Comparison of ENCODE assay signal across 12 mouse cellular contexts in genomic region chr8:111626528-111626820, GRCm38 (mm10). TPM values are rescaled to one million over a fixed set of nuclear protein-coding genes. Genes with fewer than 3 reads are reported as not detected.
A peak's percentile ranks its signal among the peaks of the same experiment; 100 is the strongest.
DNase-seq lines count a peak whose midpoint lies in the region; ATAC-seq lines count a peak whose summit lies in the region.
"Had no signal": no experiment of that assay in that cellular context is flagged by ENCODE, and none has a peak within 500 bp of the region (broad histone marks: within the 10 kb centered on the region; RNA-seq: fewer than 3 reads in every experiment).

No protein-coding gene starts in this region.

- peak; percentile 63 for ATAC-seq in frontal cortex, adult (ENCODE audit: low TSS enrichment)
- no peak for ATAC-seq in forebrain, embryonic 15.5 days (replicated peaks)

- no peak overlapping the region for H3K4me3 ChIP-seq in forebrain, embryonic 15.5 days
- H3K4me3 ChIP-seq: hindbrain, embryonic 13.5 days had no signal

- peaks cover 3% of the 10 kb centered on the region; the same call in 1 of the 2 replicates for H3K4me1 ChIP-seq in forebrain, embryonic 15.5 days

- no peak for DNase-seq in frontal cortex, postnatal 10 days (ENCODE audit: low spot score in 2 of 2)
- DNase-seq in left cerebral cortex, adult 18-20 months (ENCODE audit: low spot score in 2 of 2) = peak; percentile 47 to 53
- DNase-seq in left cerebral cortex, adult 11 months (ENCODE audit: low spot score) = no peak
- DNase-seq in 3134 (ENCODE audit: extremely low read depth, insufficient read length, low spot score) (peak; percentile 57), MN1 (ENCODE audit: low spot score) (peak; percentile 77)
- DNase-seq in adrenal gland, adult 8-10 months = no peak

- 76% methylated on average over 8 of the region's 8 CpGs for WGBS in forebrain, embryonic 15.5 days

- H3K27me3 ChIP-seq in forebrain, embryonic 15.5 days = no peaks in the 10 kb centered on the region
- H3K27me3 ChIP-seq: hindbrain, embryonic 13.5 days had no signal

- H3K9me3 ChIP-seq in forebrain, embryonic 15.5 days = no peaks in the 10 kb centered on the region
- H3K9me3 ChIP-seq: hindbrain, embryonic 13.5 days had no signal

- no peak overlapping the region for H3K9ac ChIP-seq in forebrain, embryonic 15.5 days (replicated peaks)
- H3K9ac ChIP-seq: hindbrain, embryonic 13.5 days; liver, embryonic 14.5 days had no signal

- H3K4me2 ChIP-seq in forebrain, embryonic 15.5 days (replicated peaks) = no peak overlapping the region
- H3K4me2 ChIP-seq: hindbrain, embryonic 13.5 days had no signal

- no peak overlapping the region for H3K27ac ChIP-seq in forebrain, embryonic 15.5 days (replicated peaks)
- H3K27ac ChIP-seq: hindbrain, embryonic 13.5 days; kidney, postnatal 0 days; liver, embryonic 14.5 days had no signal

- peaks cover 15% of the 10 kb centered on the region for H3K36me3 ChIP-seq in forebrain, embryonic 15.5 days

RNA-seq across cellular contexts. Expression of gene Ldhd, which starts 3.7 kb away (rescaled TPM):
- total RNA-seq in left cerebral cortex, adult 18-20 months (2021) = 1 to 10 TPM; 9.1 to 9.3 TPM
- polyA plus RNA-seq in forebrain, embryonic 15.5 days (2015; fragmentation: Nextera tagmentation; extraction: Ambion mirVana) = 0.54 and 0.60 TPM in 2 replicates
- 100 to 1,000 TPM in 1 of 4 experiments, 10 to 100 TPM in 3; 58.4 to 109 (median 76.4) TPM for total RNA-seq in adrenal gland, adult 8-10 months (2022)
- total RNA-seq: neutrophil, adult 5-6 weeks had no signal

RNA-seq across cellular contexts. Expression of gene Zfp1, which starts 16.7 kb away (rescaled TPM):
- total RNA-seq in left cerebral cortex, adult 18-20 months (2021) = 10 to 100 TPM; 21.0 to 23.3 TPM
- 32.3 and 34.4 TPM in 2 replicates for polyA plus RNA-seq in forebrain, embryonic 15.5 days (2015; fragmentation: Nextera tagmentation; extraction: Ambion mirVana)
- 10 to 100 TPM in 2 of 4 experiments, 1 to 10 TPM in 2; 7.9 to 11.6 (median 9.7) TPM for total RNA-seq in adrenal gland, adult 8-10 months (2022)

Comparison
In these comparisons a context has a peak if more than half of its experiments do, and no peak if none do; other contexts are left out.
1. DNase-seq: peak in left cerebral cortex, adult 18-20 months (2 of 2), 3134 (single experiment) and MN1 (single experiment); none in frontal cortex, postnatal 10 days (0 of 2), left cerebral cortex, adult 11 months (single experiment) and adrenal gland, adult 8-10 months (single experiment).
2. RNA of gene Ldhd, which starts 3.7 kb away (total RNA-seq): 58.4 to 109 TPM in adrenal gland, adult 8-10 months; 9.1 to 9.3 TPM in left cerebral cortex, adult 18-20 months; every median in the first group is over 4 times any median in the second.